ENCODE assay signal across 8 mouse cellular contexts in the genomic region with DNA sequence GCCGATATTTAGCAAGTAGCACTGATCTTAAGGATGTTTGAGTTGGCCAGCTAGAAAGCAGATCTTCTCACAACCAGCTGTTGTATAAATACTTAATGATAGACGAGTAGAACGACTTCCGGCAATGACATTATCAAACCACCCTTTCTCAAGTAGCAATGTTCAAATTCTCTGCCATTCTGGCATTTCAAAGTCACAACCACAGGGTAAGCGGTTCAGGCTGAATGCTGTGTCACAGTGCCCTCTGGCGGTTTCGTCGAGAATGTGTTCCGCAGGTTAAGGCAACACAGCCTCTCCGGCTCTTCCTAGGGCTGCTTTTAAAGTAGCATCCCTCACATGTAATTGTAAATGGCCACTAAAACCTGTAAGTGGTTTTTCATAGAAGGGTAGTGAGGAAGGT. TPM values are rescaled to one million over a fixed set of nuclear protein-coding genes. Genes with fewer than 3 reads are reported as not detected.
DNase-seq lines count a peak whose midpoint lies in the region; ATAC-seq and TF ChIP-seq lines count a peak whose summit lies in the region.

No protein-coding gene starts in this region.

- H3K27ac ChIP-seq in liver, postnatal 0 days (ENCODE audit: low read depth): no peak overlapping the region
- H3K27ac ChIP-seq in neural tube, embryonic 14.5 days (ENCODE audit: low read depth, low read length): no peak overlapping the region
- no peak overlapping the region for H3K27ac ChIP-seq in testis, adult 2 months (ENCODE audit: control insufficient read depth, insufficient read depth, low read depth, low read length)

- H3K36me3 ChIP-seq in liver, postnatal 0 days (replicated peaks; ENCODE audit: insufficient read depth, low read length): peaks cover 2% of the 10 kb centered on the region; the same call in 1 of the 2 replicates
- H3K36me3 ChIP-seq in neural tube, embryonic 14.5 days (ENCODE audit: control insufficient read depth, insufficient read depth, low read length): 0 out of 2 replicates have a peak, but pooled peaks cover 6% of the 10 kb centered on the region
- no peaks in the 10 kb centered on the region for H3K36me3 ChIP-seq in testis, adult 2 months (ENCODE audit: control insufficient read depth, insufficient read depth, low read length)

- H3K9me3 ChIP-seq in liver, postnatal 0 days (ENCODE audit: low read length): no peaks in the 10 kb centered on the region
- no peaks in the 10 kb centered on the region for H3K9me3 ChIP-seq in neural tube, embryonic 14.5 days (ENCODE audit: control insufficient read depth, low read length)

- TF ChIP-seq EP300 in liver, postnatal 0 days (IDR thresholded peaks at IDR 0.05; ENCODE audit: low read depth): no peak

- TF ChIP-seq CTCF in liver, postnatal 0 days (IDR thresholded peaks at IDR 0.05; ENCODE audit: low read depth): peak; percentile 94
- peak; percentile 86; the same call in 1 of the 2 replicates for TF ChIP-seq CTCF in testis, adult 2 months (IDR thresholded peaks at IDR 0.05; ENCODE audit: control insufficient read depth, insufficient read depth, insufficient replicate concordance, low read depth, low read length)

- TF ChIP-seq POLR2A in testis, adult 2 months (IDR thresholded peaks at IDR 0.05; ENCODE audit: control insufficient read depth, low read depth, low read length): no peak

- WGBS in liver, postnatal 0 days (ENCODE audit: insufficient replicate concordance): 12% methylated on average over 10 of the region's 10 CpGs
- WGBS in neural tube, embryonic 14.5 days: 12% methylated on average over 10 of the region's 10 CpGs

- H3K27me3 ChIP-seq in liver, postnatal 0 days (ENCODE audit: insufficient read depth, low read length): no peaks in the 10 kb centered on the region
- no peaks in the 10 kb centered on the region for H3K27me3 ChIP-seq in neural tube, embryonic 14.5 days (ENCODE audit: control insufficient read depth, insufficient read depth, low read length)
- H3K27me3 ChIP-seq in testis, adult 2 months (ENCODE audit: control insufficient read depth, insufficient read depth, low read length): no peaks in the 10 kb centered on the region

- no peaks in the 10 kb centered on the region for H3K4me1 ChIP-seq in liver, postnatal 0 days (ENCODE audit: insufficient read depth)
- no peaks in the 10 kb centered on the region for H3K4me1 ChIP-seq in neural tube, embryonic 14.5 days (ENCODE audit: control insufficient read depth, insufficient read depth, low read length)
- H3K4me1 ChIP-seq in testis, adult 2 months (ENCODE audit: control insufficient read depth, insufficient read depth, low read length): no peaks in the 10 kb centered on the region; the same call in 1 of the 2 replicates

- no peak overlapping the region for H3K4me3 ChIP-seq in liver, postnatal 0 days (ENCODE audit: low read depth, low read length)
- no peak overlapping the region for H3K4me3 ChIP-seq in neural tube, embryonic 14.5 days (ENCODE audit: low read depth, low read length)
- peak overlapping the region; percentile 11; the same call in 1 of the 2 replicates for H3K4me3 ChIP-seq in testis, adult 2 months (ENCODE audit: control insufficient read depth, low read depth, low read length)

- H3K4me2 ChIP-seq in liver, postnatal 0 days (ENCODE audit: low read depth, low read length): no peak overlapping the region
- H3K4me2 ChIP-seq in neural tube, embryonic 14.5 days (ENCODE audit: low read depth, low read length): no peak overlapping the region

- ATAC-seq in granulocyte monocyte progenitor cell, adult 5-6 weeks (replicated peaks; ENCODE audit: poor library complexity, severe bottlenecking): peak; percentile 93
- ATAC-seq in liver, postnatal 0 days: peak; percentile 66
- ATAC-seq in neural tube, embryonic 14.5 days (ENCODE audit: low read depth): peak; percentile 84; the same call in 1 of the 2 replicates

- H3K9ac ChIP-seq in liver, postnatal 0 days (replicated peaks): no peak overlapping the region
- no peak overlapping the region for H3K9ac ChIP-seq in neural tube, embryonic 14.5 days (replicated peaks; ENCODE audit: low read depth, low read length)

- peak; percentile 75 for DNase-seq in CD4-positive helper T cell, adult 2 months (ENCODE audit: low read depth, low spot score)
- DNase-seq in adrenal gland, postnatal 10 days: peak; percentile 91
- DNase-seq in embryo, embryonic 11.5 days (ENCODE audit: low read depth, low spot score): peak; percentile 69
- DNase-seq in kidney, postnatal 14 days: peak; percentile 84
- peak; percentile 86 for DNase-seq in liver, postnatal 0 days

RNA-seq across cellular contexts. Expression of a gene that starts 25.8 kb away (rescaled TPM):
- total RNA-seq in adrenal gland, postnatal 10 days (2021): 100 to 1,000 TPM; 174 to 198 TPM
- total RNA-seq in granulocyte monocyte progenitor cell, adult 5-6 weeks (2014; fragmentation: Nextera tagmentation): 228 and 294 TPM in 2 replicates
- 220 and 253 TPM in 2 replicates for total RNA-seq in granulocyte monocyte progenitor cell, adult 5-6 weeks (2017)
- polyA plus RNA-seq in liver, postnatal 0 days (2015; fragmentation: Nextera tagmentation; extraction: Ambion mirVana): 163 and 168 TPM in 2 replicates
- polyA plus RNA-seq in neural tube, embryonic 14.5 days (2014; fragmentation: Nextera tagmentation; extraction: Ambion mirVana): 252 and 276 TPM in 2 replicates
- polyA plus RNA-seq in testis, adult 2 months (2012; rRNA removed): 56.5 and 64.5 TPM in 2 replicates

RNA-seq across cellular contexts. Expression of a gene that starts 39.0 kb away (rescaled TPM):
- 100 to 1,000 TPM; 114 to 116 TPM for total RNA-seq in adrenal gland, postnatal 10 days (2021)
- 256 and 281 TPM in 2 replicates for total RNA-seq in granulocyte monocyte progenitor cell, adult 5-6 weeks (2014; fragmentation: Nextera tagmentation)
- 117 and 134 TPM in 2 replicates for total RNA-seq in granulocyte monocyte progenitor cell, adult 5-6 weeks (2017)
- polyA plus RNA-seq in liver, postnatal 0 days (2015; fragmentation: Nextera tagmentation; extraction: Ambion mirVana): 92.7 and 94.2 TPM in 2 replicates
- 369 and 376 TPM in 2 replicates for polyA plus RNA-seq in neural tube, embryonic 14.5 days (2014; fragmentation: Nextera tagmentation; extraction: Ambion mirVana)
- 233 and 294 TPM in 2 replicates for polyA plus RNA-seq in testis, adult 2 months (2012; rRNA removed)

RNA-seq across cellular contexts. Expression of a gene that starts 58.9 kb away (rescaled TPM):
- 10 to 100 TPM; 30.0 to 34.1 TPM for total RNA-seq in adrenal gland, postnatal 10 days (2021)
- total RNA-seq in granulocyte monocyte progenitor cell, adult 5-6 weeks (2014; fragmentation: Nextera tagmentation): not detected in 2 replicates
- total RNA-seq in granulocyte monocyte progenitor cell, adult 5-6 weeks (2017): not detected in 2 replicates
- polyA plus RNA-seq in liver, postnatal 0 days (2015; fragmentation: Nextera tagmentation; extraction: Ambion mirVana): 67.1 and 86.5 TPM in 2 replicates
- polyA plus RNA-seq in neural tube, embryonic 14.5 days (2014; fragmentation: Nextera tagmentation; extraction: Ambion mirVana): 141 and 155 TPM in 2 replicates
- 3.9 and 4.3 TPM in 2 replicates for polyA plus RNA-seq in testis, adult 2 months (2012; rRNA removed)

Comparison
In these comparisons a context has a peak if more than half of its experiments do, and no peak if none do; other contexts are left out.
1. RNA of a gene that starts 58.9 kb away (polyA plus RNA-seq): 141 to 155 TPM in neural tube, embryonic 14.5 days and 67.1 to 86.5 TPM in liver, postnatal 0 days; 3.9 to 4.3 TPM in testis, adult 2 months; every median in the first group is over 10 times any median in the second.
2. Peak in every context shown above with its lines, with median percentiles within 50 percentile points of each other: DNase-seq and ATAC-seq.